Mouse (Mus musculus) kidney, postnatal 4 days (tissue): ENCODE results near the gene Isl2.

Experiments used
- DNase-seq, 2 experiments: peaks; one replicate each; pipeline ENCODE4 v3.0.0; 2021; ENCODE audit warnings: mixed read lengths in 2 of 2

The Isl2 gene

DNA sequence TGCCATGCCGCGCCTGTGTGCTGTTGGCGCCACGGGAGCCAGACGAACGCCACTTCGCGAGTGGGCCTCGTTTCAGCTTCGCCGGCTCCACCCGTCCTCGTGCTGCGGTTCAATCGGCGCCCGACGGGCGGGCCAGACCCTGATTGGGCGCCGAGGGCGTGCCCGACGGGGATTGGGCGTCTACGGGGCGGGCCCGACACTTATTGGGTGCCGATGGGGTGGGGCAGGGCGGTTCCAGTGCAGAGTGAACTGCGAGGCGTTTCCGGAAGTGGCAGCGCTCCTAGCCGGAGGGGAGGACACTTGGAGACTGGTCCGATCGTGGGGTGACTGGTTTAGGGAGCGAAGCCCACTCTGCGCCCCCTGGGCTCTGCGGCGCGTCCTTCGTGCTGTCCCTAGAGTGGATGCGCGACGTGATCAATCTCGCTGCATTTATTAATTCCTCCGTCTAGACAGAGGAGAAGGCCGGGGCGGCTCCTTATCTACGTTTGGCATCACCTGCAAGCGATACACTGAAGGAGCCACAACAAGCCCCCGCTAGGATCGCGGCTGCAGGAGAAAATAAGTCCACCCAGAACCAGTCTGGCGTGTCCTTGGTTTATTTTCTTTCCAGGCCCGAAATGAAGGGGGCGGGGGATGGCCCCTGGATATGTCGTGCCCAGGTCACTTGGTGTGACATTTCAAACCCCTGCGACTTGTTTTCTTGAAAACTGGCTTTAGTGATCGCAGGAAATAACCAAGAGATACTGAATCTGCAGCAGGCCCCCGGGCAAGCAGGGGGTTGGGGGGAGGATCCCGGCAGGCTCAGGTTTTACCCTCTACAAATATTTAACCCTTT lies 7.9 kb downstream of the Isl2 start:
- DNase-seq, result peak; percentile 63 to 78

DNA sequence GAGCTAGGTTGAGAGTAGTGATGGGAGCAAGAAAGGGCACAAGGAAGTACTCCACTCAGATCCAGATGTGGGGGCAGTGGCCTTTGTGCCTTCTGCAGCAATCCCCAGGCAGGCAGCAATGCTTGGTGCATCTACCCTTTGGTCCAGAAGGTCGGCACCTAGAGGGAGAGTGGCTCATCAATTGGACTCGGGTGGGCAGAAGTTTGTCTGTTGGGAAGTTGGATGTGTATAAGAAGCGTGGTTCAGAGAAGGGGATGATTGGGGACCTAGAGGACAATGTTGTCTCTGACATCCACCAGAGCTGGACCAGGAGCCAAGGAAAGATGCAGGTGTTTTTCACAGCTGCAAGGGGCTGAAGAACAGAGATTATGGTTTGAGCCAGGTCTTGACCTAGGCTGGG lies 10.4 kb downstream of the Isl2 start:
- DNase-seq, result no peak

DNA sequence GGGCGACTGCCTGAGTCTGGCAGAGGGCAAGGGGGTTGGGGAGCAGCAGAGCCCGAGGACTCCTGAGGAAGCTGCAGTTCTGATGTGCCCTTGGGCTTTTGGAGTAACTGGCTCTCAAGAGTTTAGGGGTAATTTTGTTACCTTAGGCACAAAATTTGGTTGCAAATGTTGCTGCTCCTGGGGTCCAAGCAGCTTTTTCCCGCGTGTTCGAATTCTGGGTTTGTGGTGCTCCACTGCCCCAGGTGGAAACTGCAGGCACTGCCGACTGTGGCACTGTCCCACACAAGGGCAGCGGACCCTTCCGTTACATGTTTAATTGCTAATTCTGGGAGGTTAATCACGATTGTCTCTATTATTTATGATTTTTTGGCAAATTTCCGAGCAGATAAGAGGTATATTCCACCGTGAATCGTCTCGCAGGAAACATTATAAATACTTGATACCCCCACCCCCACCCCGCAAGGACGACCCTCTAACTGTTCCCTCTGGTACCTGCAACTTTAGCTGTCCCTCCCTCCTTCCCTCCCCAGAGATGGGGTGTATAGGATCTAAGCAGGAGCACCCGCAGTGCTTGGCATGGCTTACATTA lies 10.9 kb downstream of the Isl2 start:
- no peak for DNase-seq

DNA sequence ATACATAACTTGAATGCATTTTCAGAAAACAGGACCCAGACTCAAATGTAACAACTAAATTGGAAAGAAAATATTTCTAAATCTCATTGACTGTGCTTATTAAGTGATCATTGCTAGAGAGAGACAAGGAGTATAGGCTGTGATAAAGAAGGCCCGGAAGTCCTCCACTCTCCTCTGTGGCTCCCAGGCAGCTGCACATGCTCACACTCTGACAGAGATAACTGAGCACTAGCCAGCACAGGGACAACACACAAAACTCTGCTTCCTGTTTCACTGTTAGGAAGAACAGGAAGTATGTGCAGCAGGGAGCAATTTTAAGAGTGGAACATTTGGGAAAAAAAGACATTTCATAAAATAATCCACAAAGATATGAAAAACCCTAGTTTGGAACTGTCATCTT lies 16.5 kb downstream of the Isl2 start:
- peak; percentile 32 to 33 for DNase-seq

DNA sequence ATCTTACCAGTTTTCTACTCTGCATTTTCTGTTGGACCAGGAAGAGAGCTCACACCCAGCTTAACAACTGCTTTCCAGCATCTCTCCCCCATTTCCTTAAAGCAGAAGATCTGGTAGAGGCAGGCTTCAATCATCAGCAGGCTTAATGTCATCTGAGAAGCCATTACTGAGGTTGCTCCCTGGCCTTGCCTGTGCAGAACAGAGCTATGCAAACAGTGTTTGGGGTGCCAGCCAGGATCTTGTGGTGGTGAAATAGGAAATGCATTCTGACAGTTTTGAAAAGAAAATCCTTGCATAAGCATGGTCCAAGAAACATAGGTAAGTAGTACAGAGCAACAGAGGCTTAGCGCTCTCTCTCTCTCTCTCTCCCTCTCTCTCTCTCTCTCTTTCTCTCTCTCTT lies 22.5 kb downstream of the Isl2 start:
- DNase-seq, result no peak

DNA sequence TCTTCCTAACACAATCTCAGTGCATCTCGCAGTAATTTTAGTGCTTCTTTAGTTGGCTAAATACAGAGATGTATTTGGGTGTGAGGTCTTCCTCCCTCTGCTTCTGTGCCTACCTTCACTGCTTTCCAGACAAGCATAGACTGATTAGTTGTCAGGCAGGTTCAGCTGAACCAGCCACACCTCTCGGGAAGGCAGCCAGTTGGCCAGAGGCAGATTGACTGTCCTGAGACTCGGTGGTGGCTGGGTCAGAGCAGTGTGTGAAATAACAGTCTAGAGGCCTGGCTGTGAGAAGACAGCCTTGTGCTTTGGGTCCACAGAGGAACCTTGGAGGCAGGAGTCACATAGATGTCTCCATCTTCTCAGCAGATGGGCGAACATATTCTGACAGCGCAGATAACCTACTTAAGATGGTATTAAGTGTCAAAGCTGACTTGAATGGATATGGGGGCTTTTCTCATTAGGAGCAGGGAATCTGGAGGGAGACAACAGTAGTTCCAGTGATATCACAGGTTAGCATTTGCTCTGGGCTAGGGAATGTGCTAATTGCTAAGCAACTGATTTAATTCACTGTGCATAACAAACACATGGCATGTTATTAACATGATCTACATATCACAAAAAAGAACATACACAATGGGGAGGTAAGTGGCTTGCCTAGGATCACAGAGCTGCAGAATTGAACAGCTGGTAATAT lies 30.1 kb downstream of the Isl2 start:
- DNase-seq, result no peak

DNA sequence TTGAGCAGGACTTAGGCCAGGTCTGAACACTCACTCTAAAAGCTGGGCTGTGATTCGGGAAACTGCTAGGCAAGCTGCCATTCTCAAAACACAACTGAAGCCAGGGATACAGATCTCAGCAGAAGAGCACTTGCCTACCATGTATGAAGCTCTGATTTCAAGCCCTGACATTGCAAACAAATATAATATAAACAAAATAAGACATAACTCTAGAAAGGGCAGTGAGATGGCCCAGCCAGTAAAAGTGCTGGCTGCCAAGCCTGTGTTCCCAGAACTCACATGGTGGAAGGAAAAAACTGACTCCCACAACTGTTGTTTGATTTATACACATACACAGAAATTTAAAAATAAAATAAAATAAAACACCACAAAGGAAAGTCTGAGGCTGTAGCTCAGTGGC lies 32.6 kb downstream of the Isl2 start:
- peak in 1 of 2 experiments; percentile 11 for DNase-seq

DNA sequence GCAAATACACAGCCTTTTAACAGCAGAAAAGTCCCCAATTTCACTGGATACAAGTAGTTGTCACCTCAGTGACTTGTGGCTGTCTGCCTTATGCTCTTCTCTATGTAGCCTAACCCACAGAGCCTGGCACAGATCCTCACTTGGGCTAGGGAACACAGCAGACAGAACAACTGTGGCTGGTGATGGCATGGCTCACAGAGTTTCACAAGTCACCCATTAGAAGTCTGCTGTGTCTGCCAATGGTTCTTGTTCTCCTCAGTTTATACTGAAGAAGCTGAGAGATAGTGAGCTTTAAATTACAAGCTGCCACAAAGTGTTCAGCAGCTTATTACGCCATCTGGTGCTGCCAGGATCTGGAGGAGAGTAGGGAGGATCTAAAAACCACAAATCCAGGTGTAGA lies 38.1 kb downstream of the Isl2 start:
- no peak for DNase-seq

DNA sequence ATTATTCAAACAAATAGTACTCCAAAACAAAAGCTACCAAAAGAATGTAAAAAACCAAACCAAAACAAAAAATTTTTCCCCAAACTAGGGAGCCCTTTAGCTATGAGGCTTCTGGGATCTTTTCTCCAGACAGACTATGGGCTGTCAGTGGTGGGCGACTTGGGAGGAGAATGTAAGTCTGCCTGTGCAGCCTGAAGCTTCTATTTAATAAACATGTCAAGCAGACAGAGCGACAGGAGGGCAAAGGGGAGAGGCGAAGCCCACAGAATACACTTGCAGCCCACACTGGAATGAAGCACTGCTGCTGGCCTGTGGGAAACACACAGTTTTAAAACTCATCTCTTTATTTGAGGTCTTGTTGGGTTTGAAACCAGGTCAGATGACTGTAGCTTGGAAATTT lies 42.9 kb downstream of the Isl2 start:
- DNase-seq, result no peak

DNA sequence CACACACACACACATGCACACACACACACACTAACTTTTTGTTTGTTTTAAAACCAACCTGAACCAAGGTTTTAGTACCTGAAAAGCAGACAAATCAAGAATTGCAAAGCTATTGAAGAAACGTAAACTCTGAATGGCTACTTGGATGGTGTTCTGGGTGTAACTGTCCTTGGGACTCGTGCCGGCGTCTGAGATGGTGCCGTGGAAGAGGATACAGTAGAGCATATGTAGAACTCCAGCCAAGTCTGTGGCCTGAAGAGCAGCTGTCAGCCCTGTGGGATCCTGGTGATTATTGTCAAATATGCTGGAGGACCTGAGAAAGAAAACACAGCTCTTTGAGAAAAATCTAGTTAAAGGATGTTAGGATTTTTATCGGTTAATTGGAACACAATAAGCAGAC lies 47.7 kb downstream of the Isl2 start:
- DNase-seq, result no peak
